Mouse (Mus musculus): ENCODE results near the gene Vps37d. TPM values are rescaled to one million over a fixed set of nuclear protein-coding genes. Genes with fewer than 3 reads are reported as not detected.

Gene Vps37d
- polyA plus RNA-seq, 1 experiment from 2014 or later, result 29.8 TPM

- WGBS, result 39% methylated on average over 6 of the region's 6 CpGs
- no peak overlapping the region for H3K27ac ChIP-seq (ENCODE audit: low read depth, low read length)
- H3K9ac ChIP-seq (ENCODE audit: low read depth, low read length), result no peak overlapping the region
- no peak for ATAC-seq
- no peak overlapping the region for H3K4me3 ChIP-seq (ENCODE audit: low read length)
- no peak overlapping the region for H3K4me2 ChIP-seq (ENCODE audit: low read length)
- no peaks in the 10 kb centered on the region for H3K27me3 ChIP-seq (replicated peaks; ENCODE audit: control insufficient read depth, insufficient read depth, low read length)
- no peaks in the 10 kb centered on the region for H3K4me1 ChIP-seq (ENCODE audit: control insufficient read depth, insufficient read depth, low read depth, low read length)
- no peaks in the 10 kb centered on the region for H3K9me3 ChIP-seq (ENCODE audit: control insufficient read depth, low read length)
- H3K36me3 ChIP-seq (ENCODE audit: control insufficient read depth, insufficient read depth, low read length), result peaks cover 20% of the 10 kb centered on the region
Observed at GRCm38 (mm10) chr5:135040059-135040458, 38.0 kb downstream of the Vps37d start.

GRCm38 (mm10) chr5:135039541-135039940 lies 38.5 kb downstream of the Vps37d start:
- Histone ChIP-seq H3K9me3 (ENCODE audit: control insufficient read depth, low read length) (no peaks in the 10 kb centered on the region), H3K9ac (ENCODE audit: low read depth, low read length) (0 out of 2 replicates have a peak overlapping the region, but pooled peaks have one; percentile 18), H3K27ac (ENCODE audit: low read depth, low read length) (no peak overlapping the region), H3K36me3 (ENCODE audit: control insufficient read depth, insufficient read depth, low read length) (peaks cover 16% of the 10 kb centered on the region), H3K4me1 (ENCODE audit: control insufficient read depth, insufficient read depth, low read depth, low read length) (no peaks in the 10 kb centered on the region), H3K4me3 (ENCODE audit: low read length) (no peak overlapping the region), H3K4me2 (ENCODE audit: low read length) (no peak overlapping the region), H3K27me3 (replicated peaks; ENCODE audit: control insufficient read depth, insufficient read depth, low read length) (no peaks in the 10 kb centered on the region)
- 89% methylated on average over 9 of the region's 9 CpGs for WGBS
- ATAC-seq, result no peak

- no peak for ATAC-seq
Observed at GRCm38 (mm10) chr5:135037946-135038345, 40.1 kb downstream of the Vps37d start.

GRCm38 (mm10) chr5:135035608-135036359 lies 42.3 kb downstream of the Vps37d start:
- ATAC-seq, result no peak
- H3K4me1 ChIP-seq (ENCODE audit: control insufficient read depth, insufficient read depth, low read depth, low read length), result no peaks in the 10 kb centered on the region
- H3K4me3 ChIP-seq (ENCODE audit: low read length), result no peak overlapping the region
- H3K9me3 ChIP-seq (ENCODE audit: control insufficient read depth, low read length), result no peaks in the 10 kb centered on the region; the same call in 1 of the 2 replicates
- no peak overlapping the region for H3K9ac ChIP-seq (ENCODE audit: low read depth, low read length)
- WGBS, result 64% methylated on average over 18 of the region's 18 CpGs
- no peak overlapping the region for H3K27ac ChIP-seq (ENCODE audit: low read depth, low read length)
- no peak overlapping the region for H3K4me2 ChIP-seq (ENCODE audit: low read length)
- H3K36me3 ChIP-seq (ENCODE audit: control insufficient read depth, insufficient read depth, low read length), result peaks cover 12% of the 10 kb centered on the region
- no peaks in the 10 kb centered on the region for H3K27me3 ChIP-seq (replicated peaks; ENCODE audit: control insufficient read depth, insufficient read depth, low read length)

More at GRCm38 (mm10) chr5:135037946-135038345, 40.1 kb downstream of the Vps37d start:
- no peaks in the 10 kb centered on the region; the same call in 1 of the 2 replicates for H3K9me3 ChIP-seq (ENCODE audit: control insufficient read depth, low read length)
- H3K27me3 ChIP-seq (replicated peaks; ENCODE audit: control insufficient read depth, insufficient read depth, low read length), result no peaks in the 10 kb centered on the region
- peaks cover 14% of the 10 kb centered on the region for H3K36me3 ChIP-seq (ENCODE audit: control insufficient read depth, insufficient read depth, low read length)
- H3K4me3 ChIP-seq (ENCODE audit: low read length), result no peak overlapping the region
- H3K27ac ChIP-seq (ENCODE audit: low read depth, low read length), result no peak overlapping the region
- no peaks in the 10 kb centered on the region for H3K4me1 ChIP-seq (ENCODE audit: control insufficient read depth, insufficient read depth, low read depth, low read length)
- 91% methylated on average over 3 of the region's 3 CpGs for WGBS
- no peak overlapping the region for H3K4me2 ChIP-seq (ENCODE audit: low read length)
- H3K9ac ChIP-seq (ENCODE audit: low read depth, low read length), result no peak overlapping the region

GRCm38 (mm10) chr5:135034593-135034992 lies 43.5 kb downstream of the Vps37d start:
- no peaks in the 10 kb centered on the region; the same call in 1 of the 2 replicates for H3K9me3 ChIP-seq (ENCODE audit: control insufficient read depth, low read length)
- no peaks in the 10 kb centered on the region for H3K27me3 ChIP-seq (replicated peaks; ENCODE audit: control insufficient read depth, insufficient read depth, low read length)
- no peaks in the 10 kb centered on the region for H3K4me1 ChIP-seq (ENCODE audit: control insufficient read depth, insufficient read depth, low read depth, low read length)
- ATAC-seq, result no peak
- WGBS, result 95% methylated on average over 2 of the region's 2 CpGs
- H3K36me3 ChIP-seq (ENCODE audit: control insufficient read depth, insufficient read depth, low read length), result peaks cover 12% of the 10 kb centered on the region
- no peak overlapping the region for H3K4me2 ChIP-seq (ENCODE audit: low read length)
- H3K27ac ChIP-seq (ENCODE audit: low read depth, low read length), result no peak overlapping the region
- no peak overlapping the region for H3K4me3 ChIP-seq (ENCODE audit: low read length)
- H3K9ac ChIP-seq (ENCODE audit: low read depth, low read length), result no peak overlapping the region

- Histone ChIP-seq H3K4me1 (ENCODE audit: control insufficient read depth, insufficient read depth, low read depth, low read length) (peaks cover 6% of the 10 kb centered on the region), H3K36me3 (ENCODE audit: control insufficient read depth, insufficient read depth, low read length) (peaks cover 5% of the 10 kb centered on the region), H3K4me3 (ENCODE audit: low read length) (no peak overlapping the region), H3K27ac (ENCODE audit: low read depth, low read length) (no peak overlapping the region), H3K9ac (ENCODE audit: low read depth, low read length) (no peak overlapping the region), H3K9me3 (ENCODE audit: control insufficient read depth, low read length) (no peaks in the 10 kb centered on the region; the same call in 1 of the 2 replicates), H3K4me2 (ENCODE audit: low read length) (no peak overlapping the region), H3K27me3 (replicated peaks; ENCODE audit: control insufficient read depth, insufficient read depth, low read length) (no peaks in the 10 kb centered on the region)
- ATAC-seq, result no peak
- WGBS, result 92% methylated on average over 5 of the region's 5 CpGs
Observed at GRCm38 (mm10) chr5:135032581-135032980, 45.5 kb downstream of the Vps37d start.

- H3K4me3 ChIP-seq (ENCODE audit: low read length), result no peak overlapping the region
- no peak overlapping the region for H3K4me2 ChIP-seq (ENCODE audit: low read length)
- H3K36me3 ChIP-seq (ENCODE audit: control insufficient read depth, insufficient read depth, low read length), result no peaks in the 10 kb centered on the region
- H3K4me1 ChIP-seq (ENCODE audit: control insufficient read depth, insufficient read depth, low read depth, low read length), result peaks cover 22% of the 10 kb centered on the region
- 38% methylated on average over 18 of the region's 18 CpGs for WGBS
- no peak for ATAC-seq
- no peaks in the 10 kb centered on the region; the same call in 1 of the 2 replicates for H3K9me3 ChIP-seq (ENCODE audit: control insufficient read depth, low read length)
- H3K27me3 ChIP-seq (replicated peaks; ENCODE audit: control insufficient read depth, insufficient read depth, low read length), result no peaks in the 10 kb centered on the region
- H3K9ac ChIP-seq (ENCODE audit: low read depth, low read length), result no peak overlapping the region
- H3K27ac ChIP-seq (ENCODE audit: low read depth, low read length), result 0 out of 2 replicates have a peak overlapping the region, but pooled peaks have one; percentile 7
Observed at GRCm38 (mm10) chr5:135029007-135029854, 48.8 kb downstream of the Vps37d start.

GRCm38 (mm10) chr5:135025899-135026298 lies 52.2 kb downstream of the Vps37d start:
- Histone ChIP-seq H3K9ac (ENCODE audit: low read depth, low read length) (no peak overlapping the region), H3K4me2 (ENCODE audit: low read length) (peak overlapping the region; percentile 37), H3K27me3 (replicated peaks; ENCODE audit: control insufficient read depth, insufficient read depth, low read length) (no peaks in the 10 kb centered on the region), H3K36me3 (ENCODE audit: control insufficient read depth, insufficient read depth, low read length) (no peaks in the 10 kb centered on the region), H3K4me1 (ENCODE audit: control insufficient read depth, insufficient read depth, low read depth, low read length) (peaks cover 29% of the 10 kb centered on the region), H3K27ac (ENCODE audit: low read depth, low read length) (no peak overlapping the region), H3K4me3 (ENCODE audit: low read length) (no peak overlapping the region), H3K9me3 (ENCODE audit: control insufficient read depth, low read length) (no peaks in the 10 kb centered on the region)
- ATAC-seq, result no peak
- WGBS, result 23% methylated on average over 7 of the region's 7 CpGs

- 67% methylated on average over 11 of the region's 11 CpGs for WGBS
Observed at GRCm38 (mm10) chr5:135024665-135025224, 53.3 kb downstream of the Vps37d start.

More at GRCm38 (mm10) chr5:135024665-135025224, 53.3 kb downstream of the Vps37d start:
- H3K9me3 ChIP-seq (ENCODE audit: control insufficient read depth, low read length), result no peaks in the 10 kb centered on the region
- no peaks in the 10 kb centered on the region for H3K27me3 ChIP-seq (replicated peaks; ENCODE audit: control insufficient read depth, insufficient read depth, low read length)
- H3K36me3 ChIP-seq (ENCODE audit: control insufficient read depth, insufficient read depth, low read length), result no peaks in the 10 kb centered on the region
- no peak overlapping the region for H3K9ac ChIP-seq (ENCODE audit: low read depth, low read length)
- peak overlapping the region; percentile 80; the same call in 1 of the 2 replicates for H3K4me3 ChIP-seq (ENCODE audit: low read length)
- peak overlapping the region; percentile 95 for H3K4me2 ChIP-seq (ENCODE audit: low read length)
- no peak overlapping the region for H3K27ac ChIP-seq (ENCODE audit: low read depth, low read length)
- peaks cover 29% of the 10 kb centered on the region for H3K4me1 ChIP-seq (ENCODE audit: control insufficient read depth, insufficient read depth, low read depth, low read length)
- ATAC-seq, result no peak
